Mouse (Mus musculus): Measurements from ENCODE around the gene Olfr266.

Olfr266 gene

GRCm38 (mm10) chr3:106826187-106826586, at the start of gene Olfr266:
Gene Olfr266 (minus strand): TSS chr3:106826287.
- no peak for DNase-seq (ENCODE audit: low spot score)

- no peak for DNase-seq (ENCODE audit: low spot score)
Measured at GRCm38 (mm10) chr3:106875626-106876025, 49.5 kb upstream of the Olfr266 start.

GRCm38 (mm10) chr3:106872893-106873292, 46.8 kb upstream of the Olfr266 start:
- no peak for DNase-seq (ENCODE audit: low spot score)

GRCm38 (mm10) chr3:106832107-106832506, 6.0 kb upstream of the Olfr266 start:
- DNase-seq (ENCODE audit: low spot score) = no peak

GRCm38 (mm10) chr3:106817676-106818075, 8.4 kb downstream of the Olfr266 start:
- DNase-seq (ENCODE audit: low spot score) = no peak

GRCm38 (mm10) chr3:106808972-106809695, 17.0 kb downstream of the Olfr266 start:
- no peak for DNase-seq (ENCODE audit: low spot score)

GRCm38 (mm10) chr3:106798079-106798478, 28.0 kb downstream of the Olfr266 start:
- DNase-seq (ENCODE audit: low spot score) = no peak

GRCm38 (mm10) chr3:106789930-106790329, 36.2 kb downstream of the Olfr266 start, which contains the start of gene Cd53:
Gene Cd53 (minus strand): TSS chr3:106790149.
- DNase-seq (ENCODE audit: low spot score) = no peak

- DNase-seq (ENCODE audit: low spot score) = no peak
Measured at GRCm38 (mm10) chr3:106788440-106788887, 37.6 kb downstream of the Olfr266 start.

- DNase-seq (ENCODE audit: low spot score) = no peak
Measured at GRCm38 (mm10) chr3:106787972-106788371, 38.1 kb downstream of the Olfr266 start.

- DNase-seq (ENCODE audit: low spot score) = no peak
Measured at GRCm38 (mm10) chr3:106785130-106785529, 41.0 kb downstream of the Olfr266 start.

- no peak for DNase-seq (ENCODE audit: low spot score)
Measured at GRCm38 (mm10) chr3:106771834-106772233, 54.3 kb downstream of the Olfr266 start.

Measured in retina, embryonic 14.5 days (tissue).